12 mouse cellular contexts compared by ENCODE assay signal in genomic region chr9:96728338-96729162, GRCm38 (mm10). TPM values are rescaled to one million over a fixed set of nuclear protein-coding genes. Genes with fewer than 3 reads are reported as not detected.
DNase-seq lines count a peak whose midpoint lies in the region; ATAC-seq lines count a peak whose summit lies in the region.
"Had no signal": no experiment of that assay in that cellular context is flagged by ENCODE, and none has a peak within 500 bp of the region (broad histone marks: within the 10 kb centered on the region; RNA-seq: fewer than 3 reads in every experiment).

No protein-coding gene starts in this region.

- H3K36me3 ChIP-seq in forebrain, embryonic 10.5 days (replicated peaks): no peaks in the 10 kb centered on the region
- no peaks in the 10 kb centered on the region for H3K36me3 ChIP-seq in forebrain, embryonic 11.5 days (ENCODE audit: control insufficient read depth, insufficient read depth, low read length)
- no peaks in the 10 kb centered on the region for H3K36me3 ChIP-seq in limb, embryonic 13.5 days
- H3K36me3 ChIP-seq in limb, embryonic 10.5 days: no peaks in the 10 kb centered on the region
- H3K36me3 ChIP-seq in kidney, embryonic 16.5 days (ENCODE audit: insufficient read depth, low read length): no peaks in the 10 kb centered on the region
- H3K36me3 ChIP-seq in neural tube, embryonic 15.5 days: no peaks in the 10 kb centered on the region

- no peak overlapping the region for H3K4me2 ChIP-seq in forebrain, embryonic 11.5 days (ENCODE audit: low read depth, low read length, severe bottlenecking)
- H3K4me2 ChIP-seq in limb, embryonic 13.5 days (replicated peaks): no peak overlapping the region
- no peak overlapping the region for H3K4me2 ChIP-seq in kidney, embryonic 16.5 days (replicated peaks; ENCODE audit: low read depth, low read length)
- H3K4me2 ChIP-seq in neural tube, embryonic 15.5 days: peak overlapping the region; percentile 60

- 79% methylated on average over 16 of the region's 16 CpGs for WGBS in forebrain, embryonic 10.5 days
- WGBS in forebrain, embryonic 11.5 days: 74% methylated on average over 16 of the region's 16 CpGs
- 51% methylated on average over 16 of the region's 16 CpGs for WGBS in limb, embryonic 13.5 days
- 57% methylated on average over 16 of the region's 16 CpGs for WGBS in limb, embryonic 10.5 days
- 49% methylated on average over 16 of the region's 16 CpGs for WGBS in kidney, embryonic 16.5 days
- 37% methylated on average over 16 of the region's 16 CpGs for WGBS in neural tube, embryonic 15.5 days

- H3K27me3 ChIP-seq in forebrain, embryonic 10.5 days (ENCODE audit: poor library complexity, severe bottlenecking): peaks cover 28% of the 10 kb centered on the region
- no peaks in the 10 kb centered on the region for H3K27me3 ChIP-seq in forebrain, embryonic 11.5 days (ENCODE audit: control insufficient read depth, insufficient read depth, low read length)
- H3K27me3 ChIP-seq in limb, embryonic 13.5 days: no peaks in the 10 kb centered on the region
- no peaks in the 10 kb centered on the region for H3K27me3 ChIP-seq in limb, embryonic 10.5 days (ENCODE audit: low read depth, poor library complexity, severe bottlenecking)
- no peaks in the 10 kb centered on the region for H3K27me3 ChIP-seq in kidney, embryonic 16.5 days (ENCODE audit: insufficient read depth, low read length)
- H3K27me3 ChIP-seq in neural tube, embryonic 15.5 days (replicated peaks): no peaks in the 10 kb centered on the region

- no peak for ATAC-seq in forebrain, embryonic 11.5 days (replicated peaks; ENCODE audit: low FRiP score)
- no peak for ATAC-seq in limb, embryonic 13.5 days (ENCODE audit: low FRiP score, low read depth)
- peak; percentile 80; the same call in 1 of the 2 replicates for ATAC-seq in kidney, embryonic 16.5 days (ENCODE audit: low FRiP score, low TSS enrichment)
- no peak for ATAC-seq in neural tube, embryonic 15.5 days (ENCODE audit: low FRiP score)
- ATAC-seq: activated CD4-positive, CD25-positive, alpha-beta regulatory T cell, adult 4 months; intestine, embryonic 16.5 days had no signal

- peaks cover 91% of the 10 kb centered on the region for H3K4me1 ChIP-seq in forebrain, embryonic 10.5 days
- H3K4me1 ChIP-seq in forebrain, embryonic 11.5 days (replicated peaks; ENCODE audit: control insufficient read depth, insufficient read depth, low read length): peaks cover 21% of the 10 kb centered on the region
- peaks cover 40% of the 10 kb centered on the region for H3K4me1 ChIP-seq in limb, embryonic 13.5 days
- H3K4me1 ChIP-seq in limb, embryonic 10.5 days: peaks cover 46% of the 10 kb centered on the region
- peaks cover 38% of the 10 kb centered on the region for H3K4me1 ChIP-seq in kidney, embryonic 16.5 days (ENCODE audit: insufficient read depth, low read length)
- H3K4me1 ChIP-seq in neural tube, embryonic 15.5 days: peaks cover 41% of the 10 kb centered on the region

- H3K27ac ChIP-seq in forebrain, embryonic 10.5 days: peak overlapping the region; percentile 83
- no peak overlapping the region for H3K27ac ChIP-seq in forebrain, embryonic 11.5 days (ENCODE audit: low read depth, low read length)
- H3K27ac ChIP-seq in limb, embryonic 13.5 days: peak overlapping the region; percentile 69; the same call in 1 of the 2 replicates
- H3K27ac ChIP-seq in limb, embryonic 10.5 days: no peak overlapping the region
- H3K27ac ChIP-seq in kidney, embryonic 16.5 days (ENCODE audit: low read length): peak overlapping the region; percentile 61
- peak overlapping the region; percentile 97 for H3K27ac ChIP-seq in neural tube, embryonic 15.5 days (replicated peaks)
- H3K27ac ChIP-seq: liver, embryonic 14.5 days had no signal

- DNase-seq in forebrain, embryonic 10.5 days (ENCODE audit: extremely low spot score, low spot score): no peak
- no peak for DNase-seq in forebrain, embryonic 11.5 days (ENCODE audit: low spot score)
- DNase-seq in limb, embryonic 10.5 days (ENCODE audit: low spot score): no peak
- no peak for DNase-seq in right cerebral cortex, postnatal 4 days
- DNase-seq in frontal cortex, postnatal 10 days (ENCODE audit: low spot score in 2 of 2): no peak
- DNase-seq: thymus, adult 18-20 months had no signal

- H3K4me3 ChIP-seq in forebrain, embryonic 10.5 days: no peak overlapping the region
- no peak overlapping the region for H3K4me3 ChIP-seq in forebrain, embryonic 11.5 days (ENCODE audit: low read depth, low read length)
- H3K4me3 ChIP-seq in limb, embryonic 13.5 days: no peak overlapping the region
- no peak overlapping the region for H3K4me3 ChIP-seq in limb, embryonic 10.5 days
- no peak overlapping the region for H3K4me3 ChIP-seq in kidney, embryonic 16.5 days (ENCODE audit: low read length)
- H3K4me3 ChIP-seq in neural tube, embryonic 15.5 days (replicated peaks): peak overlapping the region; percentile 48

- H3K9me3 ChIP-seq in forebrain, embryonic 10.5 days: no peaks in the 10 kb centered on the region
- H3K9me3 ChIP-seq in forebrain, embryonic 11.5 days (ENCODE audit: control insufficient read depth, low read length): no peaks in the 10 kb centered on the region
- no peaks in the 10 kb centered on the region for H3K9me3 ChIP-seq in limb, embryonic 13.5 days
- no peaks in the 10 kb centered on the region for H3K9me3 ChIP-seq in limb, embryonic 10.5 days (replicated peaks)
- no peaks in the 10 kb centered on the region for H3K9me3 ChIP-seq in kidney, embryonic 16.5 days (ENCODE audit: low read length)
- no peaks in the 10 kb centered on the region for H3K9me3 ChIP-seq in neural tube, embryonic 15.5 days (replicated peaks)

- H3K9ac ChIP-seq in forebrain, embryonic 11.5 days (ENCODE audit: low read length): no peak overlapping the region
- no peak overlapping the region for H3K9ac ChIP-seq in limb, embryonic 13.5 days
- H3K9ac ChIP-seq in kidney, embryonic 16.5 days (replicated peaks; ENCODE audit: low read length): no peak overlapping the region
- peak overlapping the region; percentile 45 for H3K9ac ChIP-seq in neural tube, embryonic 15.5 days (replicated peaks)
- H3K9ac ChIP-seq: liver, embryonic 14.5 days had no signal

RNA-seq across cellular contexts. Expression of gene Zbtb38, which starts 24.1 kb away (rescaled TPM):
- polyA plus RNA-seq in forebrain, embryonic 10.5 days (2016; fragmentation: Nextera tagmentation; extraction: Ambion mirVana): 9.0 and 9.4 TPM in 2 replicates
- 10.5 and 11.1 TPM in 2 replicates for polyA plus RNA-seq in forebrain, embryonic 11.5 days (2014; fragmentation: Nextera tagmentation; extraction: Ambion mirVana)
- 14.1 and 14.4 TPM in 2 replicates for polyA plus RNA-seq in limb, embryonic 13.5 days (2015; fragmentation: Nextera tagmentation; extraction: Ambion mirVana)
- polyA plus RNA-seq in limb, embryonic 10.5 days (2016; fragmentation: Nextera tagmentation; extraction: Ambion mirVana): 6.4 and 8.1 TPM in 2 replicates
- polyA plus RNA-seq in kidney, embryonic 16.5 days (2015; fragmentation: Nextera tagmentation; extraction: Ambion mirVana): 22.1 and 24.8 TPM in 2 replicates
- 48.0 and 52.3 TPM in 2 replicates for polyA plus RNA-seq in neural tube, embryonic 15.5 days (2015; fragmentation: Nextera tagmentation; extraction: Ambion mirVana)

Comparison
In these comparisons a context has a peak if more than half of its experiments do, and no peak if none do; other contexts are left out.
1. H3K27ac ChIP-seq: peak in forebrain, embryonic 10.5 days (single experiment), limb, embryonic 13.5 days (single experiment), kidney, embryonic 16.5 days (single experiment) and neural tube, embryonic 15.5 days (single experiment); none in forebrain, embryonic 11.5 days (single experiment) and limb, embryonic 10.5 days (single experiment).